Mouse (Mus musculus): ENCODE measurements around the gene Oma1. TPM values are rescaled to one million over a fixed set of nuclear protein-coding genes. Genes with fewer than 3 reads are reported as not detected.

Gene Oma1
- polyA plus RNA-seq, 1 experiment from 2014 or later, result 18.6 TPM

- no peaks in the 10 kb centered on the region for H3K36me3 ChIP-seq (ENCODE audit: control insufficient read depth, insufficient read depth, low read length)
- WGBS, result 66% methylated on average over 4 of the region's 4 CpGs
- no peaks in the 10 kb centered on the region for H3K4me1 ChIP-seq (replicated peaks; ENCODE audit: control insufficient read depth, insufficient read depth, low read length)
- no peak overlapping the region for H3K4me2 ChIP-seq (ENCODE audit: low read length)
- H3K9me3 ChIP-seq (ENCODE audit: control insufficient read depth, low read length), result no peaks in the 10 kb centered on the region
- DNase-seq (ENCODE audit: low spot score) (no peak), ATAC-seq (replicated peaks; ENCODE audit: low FRiP score, low TSS enrichment, low read depth) (no peak)
- no peak overlapping the region for H3K27ac ChIP-seq (ENCODE audit: low read depth)
- H3K4me3 ChIP-seq (ENCODE audit: low read depth, low read length), result no peak overlapping the region
- H3K27me3 ChIP-seq (replicated peaks; ENCODE audit: control insufficient read depth, insufficient read depth, low read length), result no peaks in the 10 kb centered on the region
- no peak overlapping the region for H3K9ac ChIP-seq (ENCODE audit: low read length)
These were observed 28.0 kb downstream of the Oma1 start for GRCm38 (mm10) chr4:103341620-103342019.

- DNase-seq (ENCODE audit: low spot score), result peak; percentile 53
These were observed 32.4 kb downstream of the Oma1 start for GRCm38 (mm10) chr4:103346058-103346457.

GRCm38 (mm10) chr4:103346849-103347248 is 33.2 kb downstream of the Oma1 start:
- H3K4me1 ChIP-seq (replicated peaks; ENCODE audit: control insufficient read depth, insufficient read depth, low read length), result no peaks in the 10 kb centered on the region
- no peak overlapping the region for H3K4me2 ChIP-seq (ENCODE audit: low read length)
- no peaks in the 10 kb centered on the region for H3K9me3 ChIP-seq (ENCODE audit: control insufficient read depth, low read length)
- H3K36me3 ChIP-seq (ENCODE audit: control insufficient read depth, insufficient read depth, low read length), result no peaks in the 10 kb centered on the region
- H3K27me3 ChIP-seq (replicated peaks; ENCODE audit: control insufficient read depth, insufficient read depth, low read length), result no peaks in the 10 kb centered on the region
- H3K9ac ChIP-seq (ENCODE audit: low read length), result no peak overlapping the region
- H3K4me3 ChIP-seq (ENCODE audit: low read depth, low read length), result no peak overlapping the region
- H3K27ac ChIP-seq (ENCODE audit: low read depth), result no peak overlapping the region
- ATAC-seq (replicated peaks; ENCODE audit: low FRiP score, low TSS enrichment, low read depth), result no peak
- WGBS, result 91% methylated on average over 5 of the region's 5 CpGs
- no peak for DNase-seq (ENCODE audit: low spot score)

More at GRCm38 (mm10) chr4:103346058-103346457, 32.4 kb downstream of the Oma1 start:
- Histone ChIP-seq H3K9ac (ENCODE audit: low read length) (no peak overlapping the region), H3K9me3 (ENCODE audit: control insufficient read depth, low read length) (no peaks in the 10 kb centered on the region), H3K4me3 (ENCODE audit: low read depth, low read length) (no peak overlapping the region), H3K27ac (ENCODE audit: low read depth) (no peak overlapping the region), H3K4me2 (ENCODE audit: low read length) (no peak overlapping the region), H3K36me3 (ENCODE audit: control insufficient read depth, insufficient read depth, low read length) (no peaks in the 10 kb centered on the region), H3K4me1 (replicated peaks; ENCODE audit: control insufficient read depth, insufficient read depth, low read length) (no peaks in the 10 kb centered on the region), H3K27me3 (replicated peaks; ENCODE audit: control insufficient read depth, insufficient read depth, low read length) (no peaks in the 10 kb centered on the region)
- 21% methylated on average over 2 of the region's 2 CpGs for WGBS
- ATAC-seq (replicated peaks; ENCODE audit: low FRiP score, low TSS enrichment, low read depth), result no peak; the same call in 1 of the 2 replicates

- Histone ChIP-seq H3K9ac (ENCODE audit: low read length) (no peak overlapping the region), H3K27me3 (replicated peaks; ENCODE audit: control insufficient read depth, insufficient read depth, low read length) (no peaks in the 10 kb centered on the region), H3K27ac (ENCODE audit: low read depth) (no peak overlapping the region), H3K4me3 (ENCODE audit: low read depth, low read length) (no peak overlapping the region), H3K4me1 (replicated peaks; ENCODE audit: control insufficient read depth, insufficient read depth, low read length) (no peaks in the 10 kb centered on the region), H3K9me3 (ENCODE audit: control insufficient read depth, low read length) (no peaks in the 10 kb centered on the region), H3K4me2 (ENCODE audit: low read length) (no peak overlapping the region), H3K36me3 (ENCODE audit: control insufficient read depth, insufficient read depth, low read length) (0 out of 2 replicates have a peak, but pooled peaks cover 6% of the 10 kb centered on the region)
- ATAC-seq (replicated peaks; ENCODE audit: low FRiP score, low TSS enrichment, low read depth) (no peak), DNase-seq (ENCODE audit: low spot score) (no peak)
- WGBS, result 93% methylated on average over 4 of the region's 4 CpGs
These were observed 35.6 kb downstream of the Oma1 start for GRCm38 (mm10) chr4:103349219-103349618.

- Histone ChIP-seq H3K9me3 (ENCODE audit: control insufficient read depth, low read length) (no peaks in the 10 kb centered on the region), H3K4me2 (ENCODE audit: low read length) (no peak overlapping the region), H3K27me3 (replicated peaks; ENCODE audit: control insufficient read depth, insufficient read depth, low read length) (no peaks in the 10 kb centered on the region), H3K27ac (ENCODE audit: low read depth) (no peak overlapping the region), H3K9ac (ENCODE audit: low read length) (no peak overlapping the region), H3K4me1 (replicated peaks; ENCODE audit: control insufficient read depth, insufficient read depth, low read length) (no peaks in the 10 kb centered on the region), H3K4me3 (ENCODE audit: low read depth, low read length) (no peak overlapping the region), H3K36me3 (ENCODE audit: control insufficient read depth, insufficient read depth, low read length) (0 out of 2 replicates have a peak, but pooled peaks cover 6% of the 10 kb centered on the region)
- ATAC-seq (replicated peaks; ENCODE audit: low FRiP score, low TSS enrichment, low read depth), result no peak
- WGBS, result 76% methylated on average over 5 of the region's 5 CpGs
- DNase-seq (ENCODE audit: low spot score), result no peak
These were observed 39.3 kb downstream of the Oma1 start for GRCm38 (mm10) chr4:103352926-103353325.

GRCm38 (mm10) chr4:103357457-103357856 is 43.8 kb downstream of the Oma1 start:
- no peaks in the 10 kb centered on the region for H3K9me3 ChIP-seq (ENCODE audit: control insufficient read depth, low read length)
- H3K4me2 ChIP-seq (ENCODE audit: low read length), result no peak overlapping the region
- DNase-seq (ENCODE audit: low spot score), result no peak
- no peak overlapping the region for H3K4me3 ChIP-seq (ENCODE audit: low read depth, low read length)
- no peaks in the 10 kb centered on the region for H3K27me3 ChIP-seq (replicated peaks; ENCODE audit: control insufficient read depth, insufficient read depth, low read length)
- ATAC-seq (replicated peaks; ENCODE audit: low FRiP score, low TSS enrichment, low read depth), result no peak
- no peak overlapping the region for H3K9ac ChIP-seq (ENCODE audit: low read length)
- H3K27ac ChIP-seq (ENCODE audit: low read depth), result no peak overlapping the region
- 0 out of 2 replicates have a peak, but pooled peaks cover 6% of the 10 kb centered on the region for H3K36me3 ChIP-seq (ENCODE audit: control insufficient read depth, insufficient read depth, low read length)
- WGBS, result 87% methylated on average over 3 of the region's 3 CpGs
- H3K4me1 ChIP-seq (replicated peaks; ENCODE audit: control insufficient read depth, insufficient read depth, low read length), result no peaks in the 10 kb centered on the region

- no peaks in the 10 kb centered on the region for H3K27me3 ChIP-seq (replicated peaks; ENCODE audit: control insufficient read depth, insufficient read depth, low read length)
- H3K9me3 ChIP-seq (ENCODE audit: control insufficient read depth, low read length), result no peaks in the 10 kb centered on the region
- H3K36me3 ChIP-seq (ENCODE audit: control insufficient read depth, insufficient read depth, low read length), result 0 out of 2 replicates have a peak, but pooled peaks cover under 1% of the 10 kb centered on the region
- no peak for DNase-seq (ENCODE audit: low spot score)
- H3K4me1 ChIP-seq (replicated peaks; ENCODE audit: control insufficient read depth, insufficient read depth, low read length), result no peaks in the 10 kb centered on the region
- H3K4me3 ChIP-seq (ENCODE audit: low read depth, low read length), result no peak overlapping the region
- WGBS, result 88% methylated on average over 9 of the region's 9 CpGs
- H3K9ac ChIP-seq (ENCODE audit: low read length), result no peak overlapping the region
- ATAC-seq (replicated peaks; ENCODE audit: low FRiP score, low TSS enrichment, low read depth), result no peak
- H3K4me2 ChIP-seq (ENCODE audit: low read length), result no peak overlapping the region
- no peak overlapping the region for H3K27ac ChIP-seq (ENCODE audit: low read depth)
These were observed 45.4 kb downstream of the Oma1 start for GRCm38 (mm10) chr4:103358941-103359448.

GRCm38 (mm10) chr4:103382171-103382570 is 68.6 kb downstream of the Oma1 start:
- H3K4me3 ChIP-seq (ENCODE audit: low read depth, low read length), result no peak overlapping the region
- H3K27me3 ChIP-seq (replicated peaks; ENCODE audit: control insufficient read depth, insufficient read depth, low read length), result no peaks in the 10 kb centered on the region
- no peaks in the 10 kb centered on the region for H3K9me3 ChIP-seq (ENCODE audit: control insufficient read depth, low read length)
- no peak for ATAC-seq (replicated peaks; ENCODE audit: low FRiP score, low TSS enrichment, low read depth)
- WGBS, result 87% methylated on average over 5 of the region's 5 CpGs
- no peaks in the 10 kb centered on the region for H3K36me3 ChIP-seq (ENCODE audit: control insufficient read depth, insufficient read depth, low read length)
- no peak overlapping the region for H3K27ac ChIP-seq (ENCODE audit: low read depth)
- no peak overlapping the region for H3K4me2 ChIP-seq (ENCODE audit: low read length)
- DNase-seq (ENCODE audit: low spot score), result no peak
- H3K4me1 ChIP-seq (replicated peaks; ENCODE audit: control insufficient read depth, insufficient read depth, low read length), result no peaks in the 10 kb centered on the region
- no peak overlapping the region for H3K9ac ChIP-seq (ENCODE audit: low read length)

GRCm38 (mm10) chr4:103385031-103385430 is 71.4 kb downstream of the Oma1 start:
- H3K36me3 ChIP-seq (ENCODE audit: control insufficient read depth, insufficient read depth, low read length), result no peaks in the 10 kb centered on the region

More at GRCm38 (mm10) chr4:103385031-103385430, 71.4 kb downstream of the Oma1 start:
- H3K4me1 ChIP-seq (replicated peaks; ENCODE audit: control insufficient read depth, insufficient read depth, low read length), result no peaks in the 10 kb centered on the region
- ATAC-seq (replicated peaks; ENCODE audit: low FRiP score, low TSS enrichment, low read depth) (no peak), DNase-seq (ENCODE audit: low spot score) (no peak)
- H3K27me3 ChIP-seq (replicated peaks; ENCODE audit: control insufficient read depth, insufficient read depth, low read length), result no peaks in the 10 kb centered on the region
- 76% methylated on average over 4 of the region's 4 CpGs for WGBS
- no peak overlapping the region for H3K9ac ChIP-seq (ENCODE audit: low read length)
- no peak overlapping the region for H3K4me3 ChIP-seq (ENCODE audit: low read depth, low read length)
- H3K9me3 ChIP-seq (ENCODE audit: control insufficient read depth, low read length), result no peaks in the 10 kb centered on the region
- no peak overlapping the region for H3K4me2 ChIP-seq (ENCODE audit: low read length)
- no peak overlapping the region for H3K27ac ChIP-seq (ENCODE audit: low read depth)
